Mouse (Mus musculus): ENCODE measurements around the gene Tle4. TPM values are rescaled to one million over a fixed set of nuclear protein-coding genes. Genes with fewer than 3 reads are reported as not detected.

Tle4 gene
- polyA plus RNA-seq, 1 experiment from 2014 or later = 9.4 TPM

- 0 out of 2 replicates have a peak, but pooled peaks cover 7% of the 10 kb centered on the region for H3K4me1 ChIP-seq (ENCODE audit: control insufficient read depth, insufficient read depth, low read length)
- WGBS (ENCODE audit: insufficient replicate concordance) = 95% methylated on average over 3 of the region's 3 CpGs
Measured at GRCm38 (mm10) chr19:14585235-14585634, 12.6 kb downstream of the Tle4 start.

GRCm38 (mm10) chr19:14578698-14579097 is 19.2 kb downstream of the Tle4 start:
- no peaks in the 10 kb centered on the region for H3K9me3 ChIP-seq (replicated peaks; ENCODE audit: control insufficient read depth, low read length)
- H3K36me3 ChIP-seq (ENCODE audit: control insufficient read depth, insufficient read depth, low read length) = 0 out of 2 replicates have a peak, but pooled peaks cover 2% of the 10 kb centered on the region

More at GRCm38 (mm10) chr19:14585235-14585634, 12.6 kb downstream of the Tle4 start:
- Histone ChIP-seq H3K27ac (ENCODE audit: low read depth, low read length) (no peak overlapping the region), H3K27me3 (ENCODE audit: control insufficient read depth, insufficient read depth, low read length) (no peaks in the 10 kb centered on the region), H3K9me3 (replicated peaks; ENCODE audit: control insufficient read depth, low read length) (no peaks in the 10 kb centered on the region), H3K4me2 (no peak overlapping the region), H3K9ac (ENCODE audit: low read depth, low read length) (no peak overlapping the region), H3K36me3 (ENCODE audit: control insufficient read depth, insufficient read depth, low read length) (0 out of 2 replicates have a peak, but pooled peaks cover 2% of the 10 kb centered on the region), H3K4me3 (ENCODE audit: low read depth, low read length) (no peak overlapping the region)
- no peak for ATAC-seq (replicated peaks; ENCODE audit: insufficient number of reproducible peaks, low FRiP score, low TSS enrichment)

GRCm38 (mm10) chr19:14578016-14578415 is 19.8 kb downstream of the Tle4 start:
- H3K4me3 ChIP-seq (ENCODE audit: low read depth, low read length) = no peak overlapping the region
- no peaks in the 10 kb centered on the region for H3K9me3 ChIP-seq (replicated peaks; ENCODE audit: control insufficient read depth, low read length)
- 0 out of 2 replicates have a peak, but pooled peaks cover 2% of the 10 kb centered on the region for H3K36me3 ChIP-seq (ENCODE audit: control insufficient read depth, insufficient read depth, low read length)
- H3K27ac ChIP-seq (ENCODE audit: low read depth, low read length) = no peak overlapping the region
- H3K4me1 ChIP-seq (ENCODE audit: control insufficient read depth, insufficient read depth, low read length) = no peaks in the 10 kb centered on the region
- H3K4me2 ChIP-seq = no peak overlapping the region
- no peak for ATAC-seq (replicated peaks; ENCODE audit: insufficient number of reproducible peaks, low FRiP score, low TSS enrichment)
- 82% methylated on average over 4 of the region's 4 CpGs for WGBS (ENCODE audit: insufficient replicate concordance)
- H3K9ac ChIP-seq (ENCODE audit: low read depth, low read length) = no peak overlapping the region
- no peaks in the 10 kb centered on the region for H3K27me3 ChIP-seq (ENCODE audit: control insufficient read depth, insufficient read depth, low read length)

More at GRCm38 (mm10) chr19:14578698-14579097, 19.2 kb downstream of the Tle4 start:
- Histone ChIP-seq H3K27me3 (ENCODE audit: control insufficient read depth, insufficient read depth, low read length) (no peaks in the 10 kb centered on the region), H3K27ac (ENCODE audit: low read depth, low read length) (no peak overlapping the region), H3K9ac (ENCODE audit: low read depth, low read length) (no peak overlapping the region), H3K4me2 (no peak overlapping the region), H3K4me3 (ENCODE audit: low read depth, low read length) (no peak overlapping the region), H3K4me1 (ENCODE audit: control insufficient read depth, insufficient read depth, low read length) (no peaks in the 10 kb centered on the region)
- no peak for ATAC-seq (replicated peaks; ENCODE audit: insufficient number of reproducible peaks, low FRiP score, low TSS enrichment)
- WGBS (ENCODE audit: insufficient replicate concordance) = 83% methylated on average over 5 of the region's 5 CpGs

DNA sequence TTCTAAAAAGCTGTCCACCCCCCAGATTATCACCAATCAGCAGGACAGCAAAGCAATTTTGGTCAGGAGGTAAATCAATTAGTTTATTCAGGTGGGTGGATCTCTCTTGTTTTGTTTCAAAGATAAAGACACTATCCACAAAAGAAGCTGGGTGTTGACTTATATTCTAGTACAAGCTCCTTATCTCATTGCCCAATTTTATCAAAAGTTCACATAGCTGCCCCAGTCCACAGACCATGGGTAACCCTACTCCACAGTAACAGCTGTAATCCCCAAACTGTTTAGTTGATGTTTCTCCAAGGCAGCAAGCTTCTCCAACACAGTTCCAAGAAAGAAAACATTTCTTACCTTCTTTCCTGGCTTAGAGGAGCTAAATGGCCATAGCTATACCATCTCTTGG is 21.5 kb downstream of the Tle4 start:
- ATAC-seq (replicated peaks; ENCODE audit: insufficient number of reproducible peaks, low FRiP score, low TSS enrichment) = no peak
- Histone ChIP-seq H3K4me2 (no peak overlapping the region), H3K27me3 (ENCODE audit: control insufficient read depth, insufficient read depth, low read length) (no peaks in the 10 kb centered on the region), H3K9ac (ENCODE audit: low read depth, low read length) (no peak overlapping the region), H3K9me3 (replicated peaks; ENCODE audit: control insufficient read depth, low read length) (no peaks in the 10 kb centered on the region), H3K36me3 (ENCODE audit: control insufficient read depth, insufficient read depth, low read length) (0 out of 2 replicates have a peak, but pooled peaks cover 2% of the 10 kb centered on the region), H3K4me1 (ENCODE audit: control insufficient read depth, insufficient read depth, low read length) (no peaks in the 10 kb centered on the region), H3K27ac (ENCODE audit: low read depth, low read length) (no peak overlapping the region), H3K4me3 (ENCODE audit: low read depth, low read length) (no peak overlapping the region)

- Histone ChIP-seq H3K4me1 (ENCODE audit: control insufficient read depth, insufficient read depth, low read length) (peaks cover 4% of the 10 kb centered on the region; the same call in 1 of the 2 replicates), H3K27ac (ENCODE audit: low read depth, low read length) (no peak overlapping the region), H3K27me3 (ENCODE audit: control insufficient read depth, insufficient read depth, low read length) (no peaks in the 10 kb centered on the region), H3K4me2 (no peak overlapping the region), H3K9ac (ENCODE audit: low read depth, low read length) (no peak overlapping the region), H3K4me3 (ENCODE audit: low read depth, low read length) (no peak overlapping the region), H3K36me3 (ENCODE audit: control insufficient read depth, insufficient read depth, low read length) (no peaks in the 10 kb centered on the region), H3K9me3 (replicated peaks; ENCODE audit: control insufficient read depth, low read length) (no peaks in the 10 kb centered on the region)
- no peak for ATAC-seq (replicated peaks; ENCODE audit: insufficient number of reproducible peaks, low FRiP score, low TSS enrichment)
Measured at GRCm38 (mm10) chr19:14568879-14569278, 29.0 kb downstream of the Tle4 start.

GRCm38 (mm10) chr19:14567081-14567480 is 30.8 kb downstream of the Tle4 start:
- 84% methylated on average over 3 of the region's 3 CpGs for WGBS (ENCODE audit: insufficient replicate concordance)
- Histone ChIP-seq H3K36me3 (ENCODE audit: control insufficient read depth, insufficient read depth, low read length) (no peaks in the 10 kb centered on the region), H3K9ac (ENCODE audit: low read depth, low read length) (no peak overlapping the region), H3K27me3 (ENCODE audit: control insufficient read depth, insufficient read depth, low read length) (no peaks in the 10 kb centered on the region), H3K4me3 (ENCODE audit: low read depth, low read length) (no peak overlapping the region), H3K9me3 (replicated peaks; ENCODE audit: control insufficient read depth, low read length) (no peaks in the 10 kb centered on the region), H3K27ac (ENCODE audit: low read depth, low read length) (no peak overlapping the region), H3K4me2 (no peak overlapping the region), H3K4me1 (ENCODE audit: control insufficient read depth, insufficient read depth, low read length) (peaks cover 4% of the 10 kb centered on the region; the same call in 1 of the 2 replicates)
- no peak for ATAC-seq (replicated peaks; ENCODE audit: insufficient number of reproducible peaks, low FRiP score, low TSS enrichment)

GRCm38 (mm10) chr19:14566564-14567021 is 31.3 kb downstream of the Tle4 start:
- Histone ChIP-seq H3K27me3 (ENCODE audit: control insufficient read depth, insufficient read depth, low read length) (no peaks in the 10 kb centered on the region), H3K4me2 (no peak overlapping the region), H3K4me1 (ENCODE audit: control insufficient read depth, insufficient read depth, low read length) (peaks cover 4% of the 10 kb centered on the region; the same call in 1 of the 2 replicates), H3K9ac (ENCODE audit: low read depth, low read length) (no peak overlapping the region), H3K27ac (ENCODE audit: low read depth, low read length) (no peak overlapping the region), H3K36me3 (ENCODE audit: control insufficient read depth, insufficient read depth, low read length) (no peaks in the 10 kb centered on the region), H3K4me3 (ENCODE audit: low read depth, low read length) (no peak overlapping the region), H3K9me3 (replicated peaks; ENCODE audit: control insufficient read depth, low read length) (no peaks in the 10 kb centered on the region)
- WGBS (ENCODE audit: insufficient replicate concordance) = 80% methylated on average over 5 of the region's 5 CpGs
- ATAC-seq (replicated peaks; ENCODE audit: insufficient number of reproducible peaks, low FRiP score, low TSS enrichment) = no peak

DNA sequence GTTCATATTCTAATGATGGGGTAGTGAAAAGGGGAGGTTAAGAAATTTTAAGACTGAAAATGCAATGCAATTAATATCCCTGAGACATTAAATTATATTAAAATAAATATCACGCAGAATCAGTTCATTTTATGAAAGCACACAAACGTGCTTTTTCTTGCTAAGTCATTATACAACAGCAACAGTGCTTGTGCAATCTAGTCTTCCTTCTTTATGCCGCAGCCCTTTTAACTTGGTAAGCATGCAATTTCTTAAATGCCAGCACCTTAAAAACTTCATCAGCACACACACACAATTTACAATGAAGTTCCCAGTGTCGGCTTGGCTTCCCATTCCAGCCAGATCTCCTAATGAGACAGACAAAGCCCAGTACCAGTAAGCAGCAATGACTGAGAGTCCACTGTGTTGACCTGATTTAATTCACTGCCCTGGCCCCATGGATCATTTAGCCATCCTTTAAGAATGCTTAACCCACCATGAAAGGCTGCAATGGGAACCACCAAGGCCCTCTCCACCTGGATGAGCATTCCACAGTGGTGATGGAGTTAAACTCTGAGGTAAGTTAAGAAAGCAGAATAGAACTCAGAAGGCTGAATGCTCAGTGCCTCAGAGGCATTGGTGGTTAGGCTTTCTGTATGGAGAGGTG is 32.3 kb downstream of the Tle4 start:
- peaks cover 4% of the 10 kb centered on the region; the same call in 1 of the 2 replicates for H3K4me1 ChIP-seq (ENCODE audit: control insufficient read depth, insufficient read depth, low read length)
- 83% methylated on average over 4 of the region's 4 CpGs for WGBS (ENCODE audit: insufficient replicate concordance)
- no peak for ATAC-seq (replicated peaks; ENCODE audit: insufficient number of reproducible peaks, low FRiP score, low TSS enrichment)

More for the DNA sequence above, 32.3 kb downstream of the Tle4 start:
- Histone ChIP-seq H3K9me3 (replicated peaks; ENCODE audit: control insufficient read depth, low read length) (no peaks in the 10 kb centered on the region), H3K27ac (ENCODE audit: low read depth, low read length) (no peak overlapping the region), H3K9ac (ENCODE audit: low read depth, low read length) (no peak overlapping the region), H3K36me3 (ENCODE audit: control insufficient read depth, insufficient read depth, low read length) (no peaks in the 10 kb centered on the region), H3K4me3 (ENCODE audit: low read depth, low read length) (no peak overlapping the region), H3K27me3 (ENCODE audit: control insufficient read depth, insufficient read depth, low read length) (no peaks in the 10 kb centered on the region), H3K4me2 (no peak overlapping the region)

Data from heart, embryonic 11.5 days (tissue).